Mouse (Mus musculus) B cell, adult 67 days (primary cell): Measurements from ENCODE around the gene Krtap19-4. TPM values are rescaled to one million over a fixed set of nuclear protein-coding genes. Genes with fewer than 3 reads are reported as not detected.

Experiments used
- total RNA-seq, 2 experiments: library from RNA; stranded (reverse); gene quantifications; 4 replicates each; pipeline ENCODE4 v1.2.4; 2023

The Krtap19-4 gene
- total RNA-seq, result not detected

GRCm38 (mm10) chr16:88884989-88885388 lies at the start of gene Krtap19-4:
Krtap19-4 (minus strand) TSS chr16:88885089.

DNA sequence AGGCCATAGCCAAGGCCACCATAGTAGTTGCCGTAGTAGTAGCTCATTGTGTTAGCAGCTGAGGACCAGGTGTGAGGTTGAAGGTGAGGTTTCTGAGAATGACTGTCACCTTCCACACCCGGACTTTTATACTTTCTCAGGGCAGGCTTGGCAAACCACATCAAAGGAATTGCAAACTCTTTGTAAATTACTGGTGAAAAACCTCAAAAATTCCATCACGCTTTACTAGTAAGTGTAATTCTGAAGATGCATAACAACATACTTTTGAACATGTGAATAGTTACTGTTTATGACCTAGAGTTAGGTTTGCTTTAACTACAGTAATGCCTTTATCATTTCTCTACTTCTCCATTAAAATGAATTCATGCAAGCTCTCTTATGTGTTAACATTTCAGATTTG lies 47.3 kb upstream of the Krtap19-4 start, which contains the start of gene Krtap19-9b:
TSS of gene Krtap19-9b (minus strand) at position 101 of the 400 bp plus-strand sequence.

DNA sequence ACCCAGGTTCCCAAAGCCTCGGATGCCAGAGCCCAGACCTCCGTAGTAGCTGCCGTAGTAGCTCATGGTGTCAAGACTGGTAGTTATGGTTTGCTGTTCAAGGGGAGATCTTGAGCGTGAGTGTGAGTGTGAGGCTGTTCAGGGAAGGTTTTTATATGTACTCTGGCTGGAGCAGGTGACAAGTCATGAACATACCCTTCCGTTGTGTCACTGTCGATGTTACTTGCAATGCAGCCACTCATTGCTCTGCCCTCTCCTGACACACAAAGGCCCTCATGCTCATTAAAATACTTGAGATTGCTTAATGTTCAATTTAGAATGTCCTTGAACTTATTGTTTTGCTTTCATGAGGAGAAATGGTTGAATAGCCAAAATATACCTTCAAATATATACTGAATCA lies 11.5 kb upstream of the Krtap19-4 start, which contains the start of gene Krtap19-5:
TSS of gene Krtap19-5 (minus strand) at position 101 of the 400 bp plus-strand sequence.

GRCm38 (mm10) chr16:88877938-88878337 lies 7.0 kb downstream of the Krtap19-4 start, which contains the start of gene Krtap19-3:
Krtap19-3 (minus strand) TSS chr16:88878038.

GRCm38 (mm10) chr16:88874169-88874568 lies 10.7 kb downstream of the Krtap19-4 start, which contains the start of gene Krtap19-2:
Krtap19-2 (minus strand) TSS chr16:88874269.

GRCm38 (mm10) chr16:88869311-88869710 lies 15.6 kb downstream of the Krtap19-4 start, which contains the start of gene Krtap19-1:
Krtap19-1 (minus strand) TSS chr16:88869411.

Other genes starting within 250 kb of the Krtap19-4 start
- not detected for gene Krtap26-1, start 237.3 kb downstream of the Krtap19-4 start, total RNA-seq
- gene Krtap27-1, start 213.4 kb downstream of the Krtap19-4 start, total RNA-seq, result not detected
- gene 2310061N02Rik, start 177.1 kb downstream of the Krtap19-4 start, total RNA-seq, result not detected
- not detected for gene Krtap13-1, start 156.2 kb downstream of the Krtap19-4 start, total RNA-seq
- not detected for gene Krtap13, start 133.5 kb downstream of the Krtap19-4 start, total RNA-seq
- gene 2310034C09Rik, start 126.2 kb downstream of the Krtap19-4 start, total RNA-seq, result not detected
- gene 2310057N15Rik, start 110.9 kb downstream of the Krtap19-4 start, total RNA-seq, result not detected
- gene Gm5965, start 107.2 kb downstream of the Krtap19-4 start, total RNA-seq, result not detected
- gene Gm20741, start 72.9 kb downstream of the Krtap19-4 start, total RNA-seq, result not detected
- not detected for gene Krtap15, start 64.9 kb downstream of the Krtap19-4 start, total RNA-seq
- not detected for gene Krtap14, start 58.9 kb downstream of the Krtap19-4 start, total RNA-seq
- gene Krtap19-1, start 15.7 kb downstream of the Krtap19-4 start, total RNA-seq, result not detected
- not detected for gene Krtap19-2, start 10.8 kb downstream of the Krtap19-4 start, total RNA-seq
- gene Krtap19-3, start 7.1 kb downstream of the Krtap19-4 start, total RNA-seq, result not detected
- not detected for gene Krtap19-5, start 11.4 kb upstream of the Krtap19-4 start, total RNA-seq
- gene Krtap19-9b, start 47.2 kb upstream of the Krtap19-4 start, total RNA-seq, result not detected
- gene Krtap16-3, start 77.8 kb upstream of the Krtap19-4 start, total RNA-seq, result not detected
- not detected for gene Krtap22-2, start 125.7 kb upstream of the Krtap19-4 start, total RNA-seq
- not detected for gene Gm10229, start 130.2 kb upstream of the Krtap19-4 start, total RNA-seq
- not detected for gene Krtap6-1, start 146.6 kb upstream of the Krtap19-4 start, total RNA-seq
- not detected for gene Gm10228, start 156.4 kb upstream of the Krtap19-4 start, total RNA-seq
- not detected for gene Krtap6-5, start 162.8 kb upstream of the Krtap19-4 start, total RNA-seq
- gene 1110025L11Rik, start 178.9 kb upstream of the Krtap19-4 start, total RNA-seq, result not detected
- gene Krtap6-3, start 198.9 kb upstream of the Krtap19-4 start, total RNA-seq, result not detected